Mouse (Mus musculus) cortical plate, adult 2 months (tissue): ENCODE measurements around the gene Nr4a1. TPM values are rescaled to one million over a fixed set of nuclear protein-coding genes. Genes with fewer than 3 reads are reported as not detected.

Source experiments
- H3K27ac ChIP-seq: fragments of 200-500 bp; 2 replicates; pipeline ENCODE4 v1.5.1; 2012; ENCODE audit warnings: low read length, control low read depth, inconsistent platforms; ENCODE audit not compliant: insufficient read depth
- H3K4me1 ChIP-seq: fragments of 200-500 bp; 2 replicates; pipeline ENCODE4 v1.6.1; 2011; ENCODE audit warnings: low read length; ENCODE audit not compliant: control insufficient read depth, insufficient read depth
- H3K4me3 ChIP-seq: fragments of 200-500 bp; 2 replicates; pipeline ENCODE4 v1.5.1; 2011; ENCODE audit warnings: mild to moderate bottlenecking, low read length, control low read depth; ENCODE audit not compliant: insufficient read depth
- CTCF ChIP-seq: fragments of 200-500 bp; IDR thresholded peaks from 2 replicates; pipeline ENCODE4 v1.5.1; 2011; ENCODE audit warnings: mild to moderate bottlenecking, control low read depth, low read length; ENCODE audit not compliant: insufficient read depth; ENCODE audit errors: extremely low read depth
- POLR2A ChIP-seq: fragments of 200-500 bp; IDR thresholded peaks from 2 replicates; pipeline ENCODE4 v1.6.1; 2011; ENCODE audit warnings: mild to moderate bottlenecking, low read length, control low read depth; ENCODE audit not compliant: insufficient read depth; ENCODE audit errors: extremely low read depth
- polyA plus RNA-seq: library from polyadenylated mRNA; depleted of rRNA; stranded (reverse); fragments of >200 nt; gene quantifications from 2 replicates; pipeline ENCODE4 v1.2.3, GENCODE M21; 2012

Gene Nr4a1
- polyA plus RNA-seq, 1 experiment = 103 TPM

DNA sequence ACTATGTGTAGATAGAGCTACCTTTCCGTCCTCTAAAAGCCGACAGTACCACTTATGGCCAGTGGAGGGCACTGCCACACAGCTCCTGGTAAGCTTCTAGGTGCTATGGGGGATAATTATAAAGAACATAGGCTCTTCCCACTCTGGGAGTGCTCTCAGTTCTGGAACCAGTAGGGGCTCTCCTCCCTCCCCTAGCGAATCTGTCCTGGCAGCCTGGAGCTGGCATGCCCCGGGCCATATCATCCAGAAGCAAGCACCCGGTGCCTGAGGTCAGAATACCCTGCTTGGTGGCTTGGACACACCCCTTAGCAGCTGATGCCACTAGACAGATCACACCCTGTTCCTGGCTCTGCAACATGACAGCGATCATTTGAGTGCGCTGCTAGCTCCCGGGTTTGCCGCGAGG lies 13.3 kb upstream of the Nr4a1 start:
- H3K4me3 ChIP-seq = peak overlapping the region; percentile 23
- 0 out of 2 replicates have a peak overlapping the region, but pooled peaks have one; percentile 4 for H3K27ac ChIP-seq
- TF ChIP-seq CTCF = peak; percentile 99
- TF ChIP-seq POLR2A = no peak
- peaks cover 6% of the 10 kb centered on the region; the same call in 1 of the 2 replicates for H3K4me1 ChIP-seq

DNA sequence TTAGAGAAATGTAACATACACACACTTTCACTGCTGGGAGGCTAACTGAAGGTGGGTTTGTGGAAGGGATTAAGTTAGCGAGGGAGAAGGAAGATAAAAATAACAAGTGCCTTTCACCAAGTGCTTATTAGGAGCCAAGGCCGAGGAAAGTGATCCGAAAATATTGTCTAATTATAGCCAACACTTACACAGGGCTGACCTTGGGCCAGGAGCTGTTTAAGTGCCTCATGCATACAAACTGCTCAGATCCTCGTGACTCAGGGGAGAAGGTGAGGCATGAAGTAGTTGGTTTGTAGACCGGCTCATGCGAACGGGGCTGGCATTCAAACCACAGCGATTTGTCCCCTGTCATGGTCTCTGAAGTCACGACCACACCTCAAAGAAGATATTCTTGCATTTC lies 12.8 kb upstream of the Nr4a1 start:
- Histone ChIP-seq H3K4me1 (peaks cover 6% of the 10 kb centered on the region; the same call in 1 of the 2 replicates), H3K27ac (0 out of 2 replicates have a peak overlapping the region, but pooled peaks have one; percentile 4), H3K4me3 (peak overlapping the region; percentile 23)
- TF ChIP-seq POLR2A (no peak), CTCF (no peak)

DNA sequence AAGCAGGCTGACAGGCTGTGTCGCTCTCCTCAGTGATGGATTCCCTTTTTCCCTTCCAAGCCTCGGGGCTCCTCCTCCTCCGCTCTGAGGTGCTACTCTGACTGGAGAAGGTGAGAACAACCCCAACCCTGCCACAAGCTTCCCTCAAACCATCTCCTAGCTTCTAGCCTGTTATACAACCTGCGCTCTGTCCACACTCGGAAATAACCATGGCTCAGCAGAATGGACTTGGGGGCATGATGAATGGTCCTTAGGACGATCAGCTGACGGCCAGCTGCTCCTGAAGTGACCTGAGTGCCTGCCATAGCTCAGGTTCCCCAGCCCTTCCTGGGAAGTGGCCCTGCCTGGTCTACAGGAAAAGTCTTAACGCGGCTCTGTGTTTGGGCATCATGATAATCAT lies 12.2 kb upstream of the Nr4a1 start:
- TF ChIP-seq CTCF (no peak), POLR2A (no peak)
- H3K27ac ChIP-seq = no peak overlapping the region
- no peak overlapping the region for H3K4me3 ChIP-seq
- peaks cover 7% of the 10 kb centered on the region; the same call in 1 of the 2 replicates for H3K4me1 ChIP-seq

DNA sequence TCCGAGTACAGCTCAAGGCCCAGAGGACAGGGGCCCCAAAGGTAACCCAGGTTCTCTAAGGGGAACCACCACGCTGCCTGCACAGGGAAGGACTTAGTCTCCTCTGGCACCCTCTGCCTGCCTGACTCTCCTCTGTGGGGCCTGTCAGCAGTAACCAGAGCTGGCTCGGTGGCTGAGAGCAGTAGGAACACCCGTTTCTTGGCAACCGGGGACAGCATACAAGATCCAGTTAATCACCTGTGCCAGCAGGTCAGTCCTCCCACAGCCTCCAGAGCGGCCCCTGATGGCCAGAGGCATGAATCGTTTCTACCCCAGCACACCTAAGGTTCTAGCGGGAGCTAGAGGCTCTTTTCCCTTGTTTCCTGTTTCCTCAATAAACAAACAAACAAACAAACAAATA lies 11.4 kb upstream of the Nr4a1 start:
- Histone ChIP-seq H3K4me1 (peaks cover 8% of the 10 kb centered on the region; the same call in 1 of the 2 replicates), H3K27ac (no peak overlapping the region), H3K4me3 (no peak overlapping the region)
- TF ChIP-seq POLR2A (no peak), CTCF (no peak)

DNA sequence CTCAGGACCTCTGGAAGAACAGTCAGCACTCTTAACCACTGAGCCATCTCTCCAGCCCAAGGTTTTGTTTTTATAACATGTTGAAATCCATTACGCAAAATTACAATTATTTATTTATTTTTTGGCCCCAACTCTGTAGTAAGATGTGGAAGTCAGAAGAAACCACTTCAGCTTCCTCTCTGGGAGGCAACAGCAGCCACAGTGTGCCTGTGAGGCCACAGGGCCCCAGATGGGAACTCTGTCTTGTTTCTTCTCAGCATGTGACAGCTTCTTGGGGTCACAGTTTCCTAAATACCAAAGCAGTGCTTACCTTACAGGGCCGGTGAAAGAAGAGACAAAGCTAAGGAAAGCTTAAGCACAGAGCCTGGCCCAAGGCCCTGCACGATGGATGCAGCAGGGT lies 10.1 kb upstream of the Nr4a1 start:
- H3K4me3 ChIP-seq = no peak overlapping the region
- H3K27ac ChIP-seq = no peak overlapping the region
- peaks cover 10% of the 10 kb centered on the region; the same call in 1 of the 2 replicates for H3K4me1 ChIP-seq
- TF ChIP-seq POLR2A (no peak), CTCF (no peak)

DNA sequence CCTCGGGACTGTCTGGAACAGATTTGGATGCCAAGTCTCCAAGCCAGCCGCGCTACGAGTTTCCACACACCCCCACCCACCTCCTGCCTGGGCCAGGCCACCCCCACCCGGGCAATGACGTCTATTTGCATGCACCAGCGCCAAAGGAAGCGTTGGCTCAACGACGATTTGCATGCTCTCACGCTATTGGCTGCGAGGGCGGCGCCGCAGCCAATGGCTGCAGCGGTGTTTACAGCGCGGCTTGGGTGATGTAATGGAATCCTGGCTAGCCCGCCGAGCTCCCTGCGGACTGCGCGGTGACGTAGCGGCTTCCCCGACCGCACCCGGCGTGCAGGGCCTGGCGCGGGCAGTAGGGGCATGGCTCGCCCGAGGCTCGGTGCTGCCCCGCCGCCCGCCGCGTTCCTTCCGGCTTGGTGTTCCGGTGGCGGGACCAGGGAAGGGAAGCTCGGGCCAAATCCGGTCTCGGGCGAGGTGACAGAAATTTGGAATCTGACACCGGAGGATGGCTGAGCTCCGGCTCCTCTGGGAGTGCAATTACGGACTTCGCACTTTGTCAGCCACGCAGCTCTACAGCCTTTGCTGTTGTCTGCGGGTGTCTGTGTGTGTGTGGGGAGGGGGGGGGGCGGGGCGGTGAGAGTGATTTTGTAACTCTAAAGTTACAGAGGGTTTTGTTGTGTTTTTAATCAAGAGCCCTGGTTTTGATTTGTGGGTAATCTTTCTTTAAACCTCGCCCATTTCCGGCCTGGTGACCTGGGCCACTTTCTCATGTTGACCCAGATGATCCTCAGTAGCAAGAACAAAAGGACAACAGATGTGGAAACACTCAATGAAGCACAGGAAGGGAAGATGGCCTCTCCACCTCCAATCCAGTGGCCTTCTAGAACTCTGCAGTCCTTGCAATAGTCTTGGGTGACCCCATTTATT lies 7.6 kb upstream of the Nr4a1 start:
- Histone ChIP-seq H3K27ac (peak overlapping the region; percentile 80), H3K4me1 (peaks cover 6% of the 10 kb centered on the region; the same call in 1 of the 2 replicates), H3K4me3 (peak overlapping the region; percentile 26)
- TF ChIP-seq CTCF (no peak), POLR2A (peak; percentile 65)

DNA sequence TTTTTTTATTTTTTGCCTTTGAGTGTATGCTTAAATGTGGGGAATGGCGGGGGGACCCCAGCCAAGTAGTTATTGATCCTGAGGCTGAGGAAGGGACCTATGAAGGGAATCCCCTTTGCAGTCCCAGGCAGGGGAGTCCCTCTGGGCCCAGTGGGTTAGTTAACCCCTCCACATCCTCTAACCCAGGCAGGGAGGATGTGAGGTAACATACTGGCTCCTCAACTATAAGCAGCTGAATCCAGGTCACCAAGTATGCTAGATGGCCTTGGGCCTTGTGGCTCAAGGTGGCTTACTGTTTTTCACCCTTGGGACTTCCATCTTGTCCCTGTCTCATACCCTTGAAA lies 6.9 kb upstream of the Nr4a1 start:
- Histone ChIP-seq H3K27ac (no peak overlapping the region), H3K4me1 (peaks cover 6% of the 10 kb centered on the region; the same call in 1 of the 2 replicates), H3K4me3 (peak overlapping the region; percentile 26; the same call in 1 of the 2 replicates)
- no peak for TF ChIP-seq POLR2A
- TF ChIP-seq CTCF = no peak

DNA sequence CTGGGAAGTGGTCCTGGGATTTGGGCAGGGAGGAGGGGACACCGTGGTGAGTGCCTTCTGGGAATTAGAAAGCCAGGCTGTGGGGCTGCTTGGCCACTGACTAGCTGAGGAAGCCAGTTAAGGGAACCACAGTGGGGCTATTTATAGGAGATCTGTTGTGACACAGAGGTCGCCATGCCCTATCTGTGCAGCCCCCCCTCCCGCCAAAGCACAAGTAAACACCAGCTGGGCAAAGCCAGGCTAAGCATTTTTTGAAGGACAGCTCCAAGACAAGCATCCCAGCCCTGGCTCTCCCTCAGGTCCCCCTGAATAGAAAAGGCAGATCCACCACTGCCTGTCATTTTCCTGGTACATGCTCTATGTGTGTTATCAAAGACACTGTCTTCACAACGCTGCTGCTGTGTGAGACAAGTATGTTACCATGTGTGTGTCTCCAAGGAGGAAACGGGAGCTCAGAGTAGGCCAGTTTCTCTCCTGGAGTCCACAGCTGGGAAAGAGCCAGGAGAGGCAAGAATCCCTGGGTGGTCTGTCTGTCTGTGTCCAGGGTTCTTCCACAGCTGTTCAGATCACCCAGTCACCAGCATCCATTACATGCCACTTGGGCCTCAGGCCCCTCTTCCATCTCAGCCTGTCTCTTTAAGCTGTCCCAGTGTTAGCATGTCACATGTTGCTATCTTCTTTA lies 5.9 kb upstream of the Nr4a1 start:
- H3K4me1 ChIP-seq = peaks cover 6% of the 10 kb centered on the region; the same call in 1 of the 2 replicates
- no peak overlapping the region for H3K4me3 ChIP-seq
- peak overlapping the region; percentile 15; the same call in 1 of the 2 replicates for H3K27ac ChIP-seq
- TF ChIP-seq POLR2A (no peak), CTCF (no peak)

DNA sequence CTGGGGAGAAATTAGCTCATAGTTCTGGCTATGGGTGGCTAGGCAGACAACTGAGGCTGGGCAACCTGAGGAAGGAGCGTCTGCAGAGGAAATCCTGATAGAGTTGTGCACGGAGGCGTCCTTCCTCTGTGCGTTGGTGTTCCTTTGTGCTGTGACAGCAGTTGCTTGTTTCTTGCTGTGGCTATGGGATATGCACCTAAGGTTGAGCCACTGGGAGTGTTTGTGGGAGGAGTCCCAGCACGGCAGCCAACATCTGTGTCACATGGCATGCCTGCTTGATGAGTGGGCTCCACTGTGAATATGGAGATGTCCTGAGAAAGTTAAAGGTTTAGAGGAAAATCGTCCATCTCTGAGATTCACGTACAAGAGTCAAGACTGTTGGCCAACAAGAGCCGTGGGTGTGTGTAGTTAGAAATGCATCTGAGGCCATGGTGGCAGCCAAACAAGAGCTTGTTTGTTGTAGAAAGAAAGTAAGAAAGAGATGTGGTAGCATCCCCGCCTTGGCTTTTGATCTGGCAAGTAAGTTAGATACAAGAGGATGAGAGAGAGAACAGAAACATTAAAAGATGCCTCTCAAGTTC lies 3.8 kb upstream of the Nr4a1 start:
- no peak for TF ChIP-seq POLR2A
- TF ChIP-seq CTCF = no peak
- Histone ChIP-seq H3K27ac (no peak overlapping the region), H3K4me1 (peaks cover 6% of the 10 kb centered on the region; the same call in 1 of the 2 replicates), H3K4me3 (no peak overlapping the region)
